Mouse (Mus musculus) liver, embryonic 13.5 days (tissue): ENCODE measurements around the gene Fibcd1. TPM values are rescaled to one million over a fixed set of nuclear protein-coding genes. Genes with fewer than 3 reads are reported as not detected.

Source experiments
- ATAC-seq: fragments of 200-750 bp; cut with Nextera tagmentation; 2 replicates; pipeline ENCODE4 v1.8.0; 2017; ENCODE audit warnings: low read depth, mild to moderate bottlenecking, moderate number of reproducible peaks, moderate library complexity
- DNase-seq: peaks from one replicate; pipeline ENCODE4 v3.0.0; 2022
- H3K27ac ChIP-seq: fragments of 300-500 bp; sonication (generic); 2 replicates; pipeline ENCODE4 v1.5.1; 2015; ENCODE audit warnings: moderate library complexity, mild to moderate bottlenecking, inconsistent platforms
- H3K27me3 ChIP-seq: fragments of 300-500 bp; sonication (generic); 2 replicates; pipeline ENCODE4 v1.6.1; 2015; ENCODE audit warnings: mild to moderate bottlenecking, inconsistent platforms
- H3K36me3 ChIP-seq: fragments of 300-500 bp; sonication (generic); 2 replicates; pipeline ENCODE4 v1.6.1; 2015; ENCODE audit warnings: mild to moderate bottlenecking, inconsistent platforms
- H3K4me1 ChIP-seq: fragments of 300-500 bp; sonication (generic); replicated peaks from 2 replicates; pipeline ENCODE4 v1.6.1; 2015; ENCODE audit warnings: inconsistent platforms
- H3K4me2 ChIP-seq: fragments of 300-500 bp; sonication (generic); 2 replicates; pipeline ENCODE4 v1.6.1; 2015; ENCODE audit warnings: inconsistent platforms, mild to moderate bottlenecking, moderate library complexity
- H3K4me3 ChIP-seq: fragments of 300-500 bp; sonication (generic); replicated peaks from 2 replicates; pipeline ENCODE4 v1.5.1; 2015; ENCODE audit warnings: mild to moderate bottlenecking, inconsistent platforms
- H3K9ac ChIP-seq: fragments of 300-500 bp; sonication (generic); 2 replicates; pipeline ENCODE4 v1.6.1; 2015; ENCODE audit warnings: mild to moderate bottlenecking, inconsistent platforms
- H3K9me3 ChIP-seq: fragments of 300-500 bp; sonication (generic); replicated peaks from 2 replicates; pipeline ENCODE4 v1.6.1; 2016; ENCODE audit warnings: inconsistent platforms
- WGBS: fragments of 180-500 bp; shearing (Covaris S2); methylation state at CpG from one replicate; pipeline ENCODE4 v1.1.7; 2015; ENCODE audit not compliant: insufficient replicate concordance; 5-methylcytosine and 5-hydroxymethylcytosine counted together
- polyA plus RNA-seq: library from polyadenylated mRNA; unstranded; fragments of >200 nt; fragmentation: Nextera tagmentation; extraction: Ambion mirVana; gene quantifications from 2 replicates; pipeline ENCODE4 v1.2.1, GENCODE M21; 2015

Fibcd1 gene
- polyA plus RNA-seq, 1 experiment from 2014 or later, result 0.03 TPM

DNA sequence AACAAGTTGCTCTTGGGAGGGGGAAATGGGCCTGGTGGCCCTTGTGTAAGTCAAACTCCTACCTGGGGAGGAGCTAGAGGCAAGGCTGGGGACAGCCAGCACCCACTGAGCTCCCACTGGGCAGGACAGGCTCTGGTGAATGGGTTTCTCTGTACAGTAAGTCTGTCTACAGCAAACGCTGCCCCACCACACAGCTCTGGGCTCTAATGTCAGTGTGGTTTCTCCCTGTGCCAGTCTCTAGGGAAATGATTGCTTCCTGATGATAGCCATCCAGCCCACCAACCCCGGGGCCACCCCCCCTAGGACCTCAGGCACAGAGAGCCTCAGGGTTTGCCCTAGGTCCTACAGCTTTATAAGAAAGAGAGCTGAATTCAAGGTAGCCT, 36.5 kb downstream of the Fibcd1 start:
- no peaks in the 10 kb centered on the region for H3K36me3 ChIP-seq
- ATAC-seq, result no peak

DNA sequence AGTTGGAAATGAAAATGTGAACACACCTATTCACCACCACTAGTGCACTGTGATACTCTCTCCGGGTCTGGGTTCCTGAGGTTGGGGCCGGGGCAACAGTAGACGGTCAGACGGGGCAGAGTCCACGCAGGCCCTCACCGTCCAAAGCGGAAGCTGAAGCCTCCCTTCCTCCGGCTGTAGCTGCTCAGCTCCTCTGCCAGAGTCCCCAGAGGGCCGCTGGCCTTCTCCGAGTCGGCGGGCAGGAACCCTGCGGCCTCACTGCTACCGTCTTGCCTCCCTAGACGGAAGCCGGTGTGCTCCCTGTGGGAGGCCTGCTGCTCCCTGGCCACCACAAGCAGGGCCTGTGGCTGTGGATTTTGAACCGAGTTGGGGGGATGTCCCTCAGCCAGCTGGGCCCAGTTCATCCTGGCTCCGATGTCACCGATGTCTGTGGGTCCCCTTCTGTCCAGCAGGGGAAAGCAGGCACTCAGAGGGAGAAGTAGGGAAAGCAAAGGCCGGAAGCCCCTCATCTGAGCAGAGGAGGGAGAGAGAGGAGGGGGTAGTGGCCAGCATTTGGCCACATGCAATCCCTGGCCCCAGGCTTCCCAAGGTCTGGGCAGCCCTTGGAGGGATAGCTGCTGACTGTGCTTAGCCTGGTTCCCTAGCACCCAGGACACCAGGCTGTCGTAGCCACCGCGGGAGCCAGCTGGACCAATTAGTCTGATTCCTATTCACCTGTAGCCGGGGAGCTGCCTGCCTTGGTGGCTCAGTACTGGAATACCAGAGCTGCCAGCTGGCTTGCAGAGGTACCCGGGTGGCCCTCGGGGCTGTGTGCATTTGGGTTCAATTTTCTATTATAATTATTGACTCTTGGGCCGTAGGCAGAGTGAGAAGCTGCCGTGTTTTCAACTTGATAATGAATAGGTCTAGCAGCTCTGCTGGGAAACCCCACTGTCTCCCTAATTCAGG, 37.1 kb downstream of the Fibcd1 start:
- WGBS, result 46% methylated on average over 28 of the region's 28 CpGs
- no peak overlapping the region for H3K9ac ChIP-seq
- H3K9me3 ChIP-seq, result no peaks in the 10 kb centered on the region
- no peak overlapping the region for H3K27ac ChIP-seq
- DNase-seq, result no peak
- H3K4me3 ChIP-seq, result no peak overlapping the region
- H3K4me2 ChIP-seq, result 0 out of 2 replicates have a peak overlapping the region, but pooled peaks have one; percentile 6
- peaks cover 5% of the 10 kb centered on the region for H3K36me3 ChIP-seq
- peaks cover 5% of the 10 kb centered on the region; the same call in 1 of the 2 replicates for H3K27me3 ChIP-seq
- peaks cover 19% of the 10 kb centered on the region for H3K4me1 ChIP-seq
- peak; percentile 26; the same call in 1 of the 2 replicates for ATAC-seq

More for the DNA sequence above, 36.5 kb downstream of the Fibcd1 start:
- no peaks in the 10 kb centered on the region for H3K9me3 ChIP-seq
- H3K27ac ChIP-seq, result no peak overlapping the region
- 6% methylated on average over 2 of the region's 2 CpGs for WGBS
- H3K27me3 ChIP-seq, result peaks cover 5% of the 10 kb centered on the region; the same call in 1 of the 2 replicates
- DNase-seq, result no peak
- H3K4me2 ChIP-seq, result no peak overlapping the region
- H3K4me3 ChIP-seq, result no peak overlapping the region
- peaks cover 19% of the 10 kb centered on the region for H3K4me1 ChIP-seq
- no peak overlapping the region for H3K9ac ChIP-seq

DNA sequence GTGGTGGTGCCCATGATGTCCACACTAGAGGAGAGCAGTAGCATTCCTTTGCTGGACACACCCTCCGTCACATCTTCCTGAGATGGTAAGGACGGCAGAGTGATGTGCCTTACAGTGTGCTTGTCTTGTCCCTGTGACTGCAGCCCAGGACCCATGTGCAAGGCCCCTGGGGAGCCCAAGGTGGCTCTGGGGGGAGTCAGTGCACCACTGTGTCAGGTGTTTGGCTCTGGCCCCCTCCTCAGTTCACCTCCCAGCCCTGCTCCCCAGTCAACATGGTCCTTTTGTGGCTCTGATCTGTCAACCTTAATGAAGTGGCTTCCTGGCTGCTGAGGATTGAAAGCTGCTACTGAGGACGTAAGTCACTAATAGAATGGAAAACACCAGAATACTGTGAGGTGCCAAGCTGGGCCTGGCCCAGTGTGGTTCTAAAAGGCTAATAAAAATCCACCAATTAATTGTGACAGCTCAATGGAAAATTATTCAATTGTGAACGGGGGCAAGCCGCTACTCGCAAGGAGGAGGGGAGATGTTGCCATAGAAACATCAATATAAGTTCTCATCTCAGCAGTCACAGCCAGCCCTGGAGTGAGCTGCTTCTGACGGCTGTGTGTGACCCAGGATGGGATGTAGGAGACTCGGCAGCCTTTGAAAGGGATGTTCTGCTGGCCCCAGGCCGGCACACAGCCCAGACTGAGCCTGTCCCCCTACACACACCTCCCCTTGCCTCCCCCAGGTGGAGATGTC, 39.0 kb downstream of the Fibcd1 start:
- H3K4me2 ChIP-seq, result no peak overlapping the region
- no peak overlapping the region for H3K9ac ChIP-seq
- WGBS, result 58% methylated on average over 9 of the region's 9 CpGs
- no peaks in the 10 kb centered on the region for H3K9me3 ChIP-seq
- peaks cover 22% of the 10 kb centered on the region for H3K36me3 ChIP-seq
- no peak overlapping the region for H3K27ac ChIP-seq
- H3K4me1 ChIP-seq, result peaks cover 19% of the 10 kb centered on the region
- DNase-seq, result no peak
- H3K4me3 ChIP-seq, result no peak overlapping the region
- H3K27me3 ChIP-seq, result peaks cover 5% of the 10 kb centered on the region; the same call in 1 of the 2 replicates
- ATAC-seq, result no peak

GRCm38 (mm10) chr2:31803480-31803879, 42.3 kb downstream of the Fibcd1 start:
- no peak for ATAC-seq

DNA sequence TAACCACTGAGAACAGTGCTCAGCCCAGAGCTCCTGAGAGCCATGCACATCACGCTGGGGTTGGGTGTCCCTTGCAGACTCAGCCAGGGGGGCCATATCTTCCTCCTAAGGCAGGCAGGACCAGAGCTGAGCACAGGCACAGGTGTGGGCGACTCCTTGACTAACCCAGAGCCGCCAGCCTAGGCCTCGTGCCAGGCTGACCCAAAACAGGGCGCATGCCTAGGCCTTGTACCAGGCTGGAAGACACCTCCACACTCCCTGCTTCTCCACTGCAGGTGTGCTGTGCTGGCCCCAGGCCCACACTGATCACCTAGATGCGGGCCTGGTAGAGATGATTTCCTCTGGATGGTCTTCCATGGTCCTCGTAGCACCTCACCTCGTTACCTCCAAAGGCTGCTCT, 43.0 kb downstream of the Fibcd1 start:
- Histone ChIP-seq H3K27me3 (no peaks in the 10 kb centered on the region), H3K36me3 (peaks cover 62% of the 10 kb centered on the region), H3K4me2 (no peak overlapping the region), H3K4me3 (no peak overlapping the region), H3K9ac (no peak overlapping the region), H3K4me1 (no peaks in the 10 kb centered on the region), H3K27ac (no peak overlapping the region), H3K9me3 (no peaks in the 10 kb centered on the region)
- ATAC-seq (no peak), DNase-seq (no peak)
- WGBS, result 81% methylated on average over 8 of the region's 8 CpGs

More at GRCm38 (mm10) chr2:31803480-31803879, 42.3 kb downstream of the Fibcd1 start:
- WGBS, result 82% methylated on average over 14 of the region's 14 CpGs
- H3K36me3 ChIP-seq, result peaks cover 55% of the 10 kb centered on the region
- H3K9me3 ChIP-seq, result no peaks in the 10 kb centered on the region
- H3K9ac ChIP-seq, result no peak overlapping the region
- H3K4me3 ChIP-seq, result no peak overlapping the region
- H3K4me2 ChIP-seq, result no peak overlapping the region
- peaks cover 2% of the 10 kb centered on the region for H3K4me1 ChIP-seq
- H3K27ac ChIP-seq, result no peak overlapping the region
- H3K27me3 ChIP-seq, result no peaks in the 10 kb centered on the region
- DNase-seq, result no peak

GRCm38 (mm10) chr2:31801416-31801815, 44.4 kb downstream of the Fibcd1 start:
- Histone ChIP-seq H3K4me1 (no peaks in the 10 kb centered on the region), H3K27me3 (no peaks in the 10 kb centered on the region), H3K27ac (no peak overlapping the region), H3K4me3 (no peak overlapping the region), H3K36me3 (peaks cover 76% of the 10 kb centered on the region), H3K9ac (no peak overlapping the region), H3K4me2 (no peak overlapping the region), H3K9me3 (no peaks in the 10 kb centered on the region)
- 85% methylated on average over 9 of the region's 9 CpGs for WGBS
- DNase-seq, result no peak
- ATAC-seq, result no peak

- no peaks in the 10 kb centered on the region for H3K9me3 ChIP-seq
- no peak overlapping the region for H3K4me2 ChIP-seq
- 62% methylated on average over 3 of the region's 3 CpGs for WGBS
- H3K36me3 ChIP-seq, result peaks cover 94% of the 10 kb centered on the region
- DNase-seq (no peak), ATAC-seq (no peak)
- no peak overlapping the region for H3K4me3 ChIP-seq
- H3K4me1 ChIP-seq, result no peaks in the 10 kb centered on the region
- no peak overlapping the region for H3K27ac ChIP-seq
- no peak overlapping the region for H3K9ac ChIP-seq
- no peaks in the 10 kb centered on the region for H3K27me3 ChIP-seq
Measured at GRCm38 (mm10) chr2:31796943-31797342, 48.9 kb downstream of the Fibcd1 start.

DNA sequence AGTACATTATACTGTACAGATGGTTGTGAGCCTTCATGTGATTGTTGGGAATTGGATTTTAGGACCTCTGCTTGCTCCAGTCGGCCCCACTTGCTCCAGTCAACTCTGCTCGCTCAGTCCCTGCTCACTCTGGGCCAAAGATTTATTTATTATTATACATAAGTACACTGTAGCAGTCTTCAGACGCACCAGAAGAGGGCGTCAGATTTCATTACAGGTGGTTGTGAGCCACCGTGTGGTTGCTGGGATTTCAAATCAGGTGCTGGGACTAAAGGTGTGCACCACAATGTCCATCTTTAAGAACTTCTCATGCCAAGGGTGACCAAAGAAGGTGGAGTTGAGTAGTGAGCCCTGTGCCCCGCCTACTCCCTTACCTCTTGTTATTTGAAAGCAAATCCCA, 53.2 kb downstream of the Fibcd1 start:
- DNase-seq (no peak), ATAC-seq (no peak)
- H3K9me3 ChIP-seq, result no peaks in the 10 kb centered on the region
- no peaks in the 10 kb centered on the region for H3K4me1 ChIP-seq
- H3K36me3 ChIP-seq, result peaks cover 85% of the 10 kb centered on the region
- H3K4me2 ChIP-seq, result no peak overlapping the region
- no peak overlapping the region for H3K9ac ChIP-seq
- WGBS, result 69% methylated on average over 6 of the region's 6 CpGs
- H3K27ac ChIP-seq, result no peak overlapping the region
- no peak overlapping the region for H3K4me3 ChIP-seq
- H3K27me3 ChIP-seq, result no peaks in the 10 kb centered on the region

GRCm38 (mm10) chr2:31791260-31791659, 54.5 kb downstream of the Fibcd1 start:
- Histone ChIP-seq H3K9ac (no peak overlapping the region), H3K4me1 (no peaks in the 10 kb centered on the region), H3K9me3 (no peaks in the 10 kb centered on the region), H3K36me3 (peaks cover 85% of the 10 kb centered on the region), H3K27ac (no peak overlapping the region), H3K4me3 (no peak overlapping the region), H3K27me3 (no peaks in the 10 kb centered on the region), H3K4me2 (no peak overlapping the region)
- 83% methylated on average over 8 of the region's 8 CpGs for WGBS
- ATAC-seq (no peak), DNase-seq (no peak)

DNA sequence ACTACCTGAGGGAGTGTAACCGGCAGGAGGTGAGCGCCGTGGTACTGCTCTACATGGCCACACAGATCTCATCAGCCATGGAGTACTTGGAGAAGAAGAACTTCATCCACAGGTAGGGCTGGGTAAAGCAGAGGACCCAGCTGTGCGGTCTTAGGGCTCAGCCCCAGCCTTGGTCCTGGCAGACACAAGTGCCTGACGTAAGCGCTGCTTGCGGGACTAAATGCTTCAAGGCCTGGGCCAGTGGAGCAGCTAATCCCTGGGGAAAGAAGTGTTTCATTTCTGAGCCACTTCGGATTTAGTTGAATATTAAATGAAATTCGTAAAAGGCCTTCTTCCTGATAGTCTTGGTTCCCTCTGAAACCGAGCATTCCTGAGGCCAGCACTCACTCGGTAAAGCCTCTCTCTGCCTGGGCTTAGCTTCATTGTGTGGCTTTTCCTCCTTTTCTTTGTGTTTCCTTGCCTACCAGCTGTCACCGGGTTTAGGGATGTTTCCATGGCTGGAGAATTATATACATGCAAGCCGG, 55.0 kb downstream of the Fibcd1 start:
- Histone ChIP-seq H3K4me1 (no peaks in the 10 kb centered on the region), H3K27me3 (no peaks in the 10 kb centered on the region), H3K4me3 (no peak overlapping the region), H3K27ac (no peak overlapping the region), H3K4me2 (no peak overlapping the region), H3K36me3 (peaks cover 85% of the 10 kb centered on the region), H3K9me3 (no peaks in the 10 kb centered on the region), H3K9ac (no peak overlapping the region)
- DNase-seq (no peak), ATAC-seq (no peak)
- 84% methylated on average over 13 of the region's 13 CpGs for WGBS

- Histone ChIP-seq H3K4me2 (no peak overlapping the region), H3K9ac (no peak overlapping the region), H3K27me3 (no peaks in the 10 kb centered on the region), H3K4me3 (no peak overlapping the region), H3K4me1 (no peaks in the 10 kb centered on the region), H3K27ac (no peak overlapping the region), H3K36me3 (peaks cover 87% of the 10 kb centered on the region), H3K9me3 (no peaks in the 10 kb centered on the region)
- no peak for ATAC-seq
- DNase-seq, result no peak
- WGBS, result 79% methylated on average over 2 of the region's 2 CpGs
Measured at GRCm38 (mm10) chr2:31789215-31789614, 56.6 kb downstream of the Fibcd1 start.
